Mouse (Mus musculus) stomach, embryonic 16.5 days (tissue): ENCODE data around the gene Capza2. TPM values are rescaled to one million over a fixed set of nuclear protein-coding genes. Genes with fewer than 3 reads are reported as not detected.
A peak's percentile ranks its signal among the peaks of the same experiment; 100 is the strongest.

ENCODE experiments used
- ATAC-seq: fragments of 200-750 bp; cut with Nextera tagmentation; 2 replicates; pipeline ENCODE4 v1.8.0; 2017; ENCODE audit warnings: moderate number of reproducible peaks, moderate TSS enrichment; ENCODE audit not compliant: insufficient read depth, low FRiP score
- H3K27ac ChIP-seq: fragments of 300-500 bp; sonication (generic); 2 replicates; pipeline ENCODE4 v1.5.1; 2014; ENCODE audit warnings: low read length
- H3K27me3 ChIP-seq: fragments of 300-500 bp; sonication (generic); 2 replicates; pipeline ENCODE4 v1.6.1; 2014; ENCODE audit warnings: low read length, control low read depth, mixed read lengths; ENCODE audit not compliant: control insufficient read depth, insufficient read depth
- H3K36me3 ChIP-seq: fragments of 300-500 bp; sonication (generic); 2 replicates; pipeline ENCODE4 v1.6.1; 2014; ENCODE audit warnings: low read length; ENCODE audit not compliant: control insufficient read depth, insufficient read depth
- H3K4me1 ChIP-seq: fragments of 300-500 bp; sonication (generic); 2 replicates; pipeline ENCODE4 v1.6.1; 2014; ENCODE audit warnings: low read length, control low read depth, mixed read lengths; ENCODE audit not compliant: control insufficient read depth, insufficient read depth
- H3K4me2 ChIP-seq: fragments of 300-500 bp; sonication (generic); 2 replicates; pipeline ENCODE4 v1.6.1; 2014; ENCODE audit warnings: low read depth, low read length, mixed read lengths
- H3K4me3 ChIP-seq: fragments of 300-500 bp; sonication (generic); replicated peaks from 2 replicates; pipeline ENCODE4 v1.5.1; 2014; ENCODE audit warnings: mild to moderate bottlenecking, low read length
- H3K9ac ChIP-seq: fragments of 300-500 bp; sonication (generic); 2 replicates; pipeline ENCODE4 v1.6.1; 2014; ENCODE audit warnings: low read length
- H3K9me3 ChIP-seq: fragments of 300-500 bp; sonication (generic); replicated peaks from 2 replicates; pipeline ENCODE4 v1.6.1; 2016; ENCODE audit warnings: low read length, control low read depth; ENCODE audit not compliant: control insufficient read depth
- WGBS: fragments of 180-500 bp; shearing (Covaris S2); extraction: QIAGEN DNeasy Blood & Tissue Kit; methylation state at CpG from one replicate; pipeline ENCODE4 v1.1.7; 2014; 5-methylcytosine and 5-hydroxymethylcytosine counted together
- polyA plus RNA-seq: library from polyadenylated mRNA; unstranded; fragments of >200 nt; fragmentation: Nextera tagmentation; extraction: Ambion mirVana; gene quantifications from 2 replicates; pipeline ENCODE4 v1.2.1, GENCODE M21; 2015

Capza2 gene
- polyA plus RNA-seq, 1 experiment from 2014 or later, result 241 TPM

DNA sequence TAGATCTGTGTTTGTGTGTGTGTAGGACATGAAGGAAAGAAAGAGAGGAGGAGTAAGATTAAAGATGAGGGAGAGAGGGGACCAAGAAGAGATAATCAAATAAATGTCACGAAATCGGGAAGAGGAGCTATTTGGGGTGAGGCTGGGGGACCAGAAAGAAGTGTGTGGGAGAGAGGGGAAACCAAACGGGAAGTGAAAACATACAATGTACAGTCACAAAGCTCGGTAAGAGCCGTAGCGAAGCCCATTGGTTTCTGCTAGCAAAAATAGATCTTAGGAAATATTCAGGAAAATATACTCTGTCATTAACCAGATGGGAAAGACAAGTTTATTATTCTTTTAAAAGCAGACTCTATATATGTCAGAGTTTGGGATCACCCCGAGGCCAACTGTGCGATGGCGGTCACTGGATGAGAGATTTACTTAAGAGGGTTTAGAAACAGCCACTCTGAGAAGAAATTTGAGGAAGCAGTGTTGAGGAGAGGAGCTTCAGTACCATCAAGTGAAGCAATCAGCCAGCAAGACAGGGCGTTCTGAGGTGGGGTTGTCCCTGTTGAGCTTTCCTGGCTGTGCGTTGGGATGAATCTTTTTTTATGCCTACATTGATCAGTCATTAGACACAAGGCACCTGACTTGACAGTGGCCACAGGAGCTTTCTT, 24.6 kb upstream of the Capza2 start:
- no peak overlapping the region for H3K27ac ChIP-seq
- WGBS, result 74% methylated on average over 11 of the region's 11 CpGs
- H3K9me3 ChIP-seq, result no peaks in the 10 kb centered on the region
- H3K4me1 ChIP-seq, result no peaks in the 10 kb centered on the region
- no peaks in the 10 kb centered on the region for H3K36me3 ChIP-seq
- no peak overlapping the region for H3K4me2 ChIP-seq
- H3K9ac ChIP-seq, result no peak overlapping the region
- no peaks in the 10 kb centered on the region for H3K27me3 ChIP-seq
- H3K4me3 ChIP-seq, result no peak overlapping the region
- no peak for ATAC-seq

- no peak overlapping the region for H3K4me2 ChIP-seq
- H3K9me3 ChIP-seq, result no peaks in the 10 kb centered on the region
- H3K27me3 ChIP-seq, result no peaks in the 10 kb centered on the region
- H3K4me3 ChIP-seq, result no peak overlapping the region
- no peak overlapping the region for H3K27ac ChIP-seq
- ATAC-seq, result no peak
- H3K36me3 ChIP-seq, result no peaks in the 10 kb centered on the region
- WGBS, result 80% methylated on average over 4 of the region's 4 CpGs
- H3K9ac ChIP-seq, result no peak overlapping the region
- no peaks in the 10 kb centered on the region for H3K4me1 ChIP-seq
These were observed 23.4 kb upstream of the Capza2 start for GRCm38 (mm10) chr6:17612652-17613051.

GRCm38 (mm10) chr6:17620823-17621222, 15.2 kb upstream of the Capza2 start:
- Histone ChIP-seq H3K4me2 (no peak overlapping the region), H3K4me3 (no peak overlapping the region), H3K27ac (no peak overlapping the region), H3K9me3 (no peaks in the 10 kb centered on the region), H3K4me1 (no peaks in the 10 kb centered on the region), H3K9ac (no peak overlapping the region), H3K27me3 (no peaks in the 10 kb centered on the region), H3K36me3 (no peaks in the 10 kb centered on the region)
- ATAC-seq, result no peak
- 83% methylated on average over 4 of the region's 4 CpGs for WGBS

DNA sequence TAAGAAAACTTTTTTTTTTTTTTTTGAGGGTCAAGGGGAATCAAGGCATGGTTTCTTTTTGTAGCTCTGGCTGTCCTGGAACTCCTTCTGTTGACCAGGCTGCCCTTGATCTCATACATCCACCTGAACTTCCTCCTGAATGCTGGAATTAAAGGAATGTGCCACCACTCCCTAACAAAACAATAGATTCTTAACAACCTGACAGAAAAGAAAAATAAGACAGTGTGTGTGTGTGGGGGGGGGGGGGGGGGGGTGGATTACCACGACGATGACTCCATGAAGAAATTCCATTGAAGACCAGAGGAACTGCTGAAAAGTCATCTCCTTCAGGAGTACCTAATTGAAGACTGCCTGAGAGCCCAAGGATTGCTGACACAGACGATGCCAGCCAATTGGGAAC, 14.6 kb upstream of the Capza2 start:
- no peak overlapping the region for H3K4me3 ChIP-seq
- H3K9ac ChIP-seq, result no peak overlapping the region
- no peaks in the 10 kb centered on the region for H3K27me3 ChIP-seq
- H3K27ac ChIP-seq, result no peak overlapping the region
- ATAC-seq, result no peak
- no peaks in the 10 kb centered on the region for H3K9me3 ChIP-seq
- H3K4me2 ChIP-seq, result no peak overlapping the region
- no peaks in the 10 kb centered on the region for H3K36me3 ChIP-seq
- no peaks in the 10 kb centered on the region for H3K4me1 ChIP-seq
- 38% methylated on average over 3 of the region's 3 CpGs for WGBS

GRCm38 (mm10) chr6:17628701-17629455, 7.2 kb upstream of the Capza2 start:
- H3K27me3 ChIP-seq, result no peaks in the 10 kb centered on the region
- H3K27ac ChIP-seq, result no peak overlapping the region
- H3K36me3 ChIP-seq, result no peaks in the 10 kb centered on the region
- H3K4me3 ChIP-seq, result no peak overlapping the region
- H3K4me2 ChIP-seq, result no peak overlapping the region
- ATAC-seq, result no peak
- 64% methylated on average over 6 of the region's 6 CpGs for WGBS
- no peaks in the 10 kb centered on the region for H3K4me1 ChIP-seq
- no peak overlapping the region for H3K9ac ChIP-seq
- no peaks in the 10 kb centered on the region for H3K9me3 ChIP-seq

- no peak overlapping the region for H3K9ac ChIP-seq
- no peak overlapping the region for H3K27ac ChIP-seq
- H3K36me3 ChIP-seq, result no peaks in the 10 kb centered on the region
- H3K27me3 ChIP-seq, result no peaks in the 10 kb centered on the region
- H3K4me1 ChIP-seq, result no peaks in the 10 kb centered on the region
- H3K4me3 ChIP-seq, result no peak overlapping the region
- H3K4me2 ChIP-seq, result peak overlapping the region; percentile 27; the same call in 1 of the 2 replicates
- no peak for ATAC-seq
- no peaks in the 10 kb centered on the region for H3K9me3 ChIP-seq
- 57% methylated on average over 5 of the region's 5 CpGs for WGBS
These were observed 6.3 kb upstream of the Capza2 start for GRCm38 (mm10) chr6:17629756-17630155.

DNA sequence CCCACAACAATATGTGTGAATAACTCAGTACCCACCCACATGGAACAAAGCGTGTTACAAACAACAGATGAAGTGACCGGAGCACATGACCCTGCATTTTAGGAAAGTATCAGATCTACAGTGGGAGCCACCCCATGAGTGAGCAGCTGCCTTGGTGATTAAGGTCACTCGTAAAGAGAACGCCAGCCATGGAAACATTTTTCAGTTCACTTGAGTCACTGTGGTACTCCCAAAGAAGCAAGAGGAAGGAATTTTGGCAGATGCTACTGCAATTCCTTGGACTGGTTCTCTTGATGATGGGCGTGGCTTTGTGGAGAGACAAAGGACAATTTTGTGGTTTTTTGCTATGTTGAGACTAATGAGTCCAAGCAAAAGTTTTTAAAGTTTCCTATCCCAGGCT, 4.4 kb upstream of the Capza2 start:
- H3K9ac ChIP-seq, result no peak overlapping the region
- no peaks in the 10 kb centered on the region for H3K27me3 ChIP-seq
- H3K9me3 ChIP-seq, result no peaks in the 10 kb centered on the region
- no peak overlapping the region for H3K27ac ChIP-seq
- no peak for ATAC-seq
- no peak overlapping the region for H3K4me3 ChIP-seq
- no peaks in the 10 kb centered on the region for H3K4me1 ChIP-seq
- no peaks in the 10 kb centered on the region for H3K36me3 ChIP-seq
- H3K4me2 ChIP-seq, result no peak overlapping the region
- WGBS, result 86% methylated on average over 5 of the region's 5 CpGs

DNA sequence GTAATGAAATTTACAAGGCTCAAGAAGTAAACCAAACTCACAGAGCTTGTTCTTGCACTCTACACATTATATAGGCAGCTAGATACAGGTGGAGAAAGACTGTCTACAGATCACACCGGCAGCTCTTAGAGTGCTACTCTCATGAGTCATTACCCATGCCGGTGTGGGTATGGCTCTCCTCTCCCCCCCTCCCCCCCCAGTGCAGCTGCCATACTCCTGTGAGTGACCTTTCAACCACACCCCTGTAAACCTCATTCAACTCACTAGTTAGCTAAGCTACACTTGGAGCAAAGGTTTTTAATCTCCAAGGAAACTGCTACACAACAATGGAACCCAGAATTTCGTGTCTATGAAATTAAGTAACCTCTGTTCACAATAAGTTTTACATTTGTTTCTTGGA, 2.2 kb upstream of the Capza2 start:
- Histone ChIP-seq H3K9ac (no peak overlapping the region), H3K27ac (no peak overlapping the region), H3K36me3 (no peaks in the 10 kb centered on the region), H3K4me3 (no peak overlapping the region), H3K4me1 (no peaks in the 10 kb centered on the region; the same call in 1 of the 2 replicates), H3K9me3 (no peaks in the 10 kb centered on the region), H3K27me3 (no peaks in the 10 kb centered on the region), H3K4me2 (no peak overlapping the region)
- ATAC-seq, result no peak
- WGBS, result 49% methylated on average over 3 of the region's 3 CpGs

DNA sequence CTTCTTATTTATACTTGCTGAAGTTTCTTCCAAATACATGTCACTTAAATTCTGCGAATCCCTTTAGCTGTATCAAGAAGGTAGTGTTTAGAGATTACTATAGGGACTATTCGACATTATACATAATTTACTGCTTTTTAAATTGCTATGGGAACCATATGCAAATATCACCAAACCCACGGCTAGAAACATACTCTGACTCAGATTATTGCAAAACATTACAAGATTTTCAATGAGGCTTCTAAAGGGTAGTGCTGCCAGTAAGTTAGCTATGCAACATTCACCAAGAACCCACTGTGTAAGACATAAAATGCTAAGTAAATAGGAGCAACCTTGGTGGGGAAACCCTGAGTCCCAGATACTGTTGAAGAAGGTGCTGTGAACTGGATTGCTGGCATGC, 1.0 kb upstream of the Capza2 start:
- 80% methylated on average over 3 of the region's 3 CpGs for WGBS
- no peak for ATAC-seq
- no peak overlapping the region for H3K27ac ChIP-seq

More for the DNA sequence above, 1.0 kb upstream of the Capza2 start:
- Histone ChIP-seq H3K9ac (no peak overlapping the region), H3K4me3 (no peak overlapping the region), H3K27me3 (no peaks in the 10 kb centered on the region), H3K9me3 (no peaks in the 10 kb centered on the region), H3K4me1 (peaks cover 5% of the 10 kb centered on the region; the same call in 1 of the 2 replicates), H3K4me2 (no peak overlapping the region), H3K36me3 (no peaks in the 10 kb centered on the region)
